12 mouse cellular contexts compared by ENCODE assay signal in the genomic region with DNA sequence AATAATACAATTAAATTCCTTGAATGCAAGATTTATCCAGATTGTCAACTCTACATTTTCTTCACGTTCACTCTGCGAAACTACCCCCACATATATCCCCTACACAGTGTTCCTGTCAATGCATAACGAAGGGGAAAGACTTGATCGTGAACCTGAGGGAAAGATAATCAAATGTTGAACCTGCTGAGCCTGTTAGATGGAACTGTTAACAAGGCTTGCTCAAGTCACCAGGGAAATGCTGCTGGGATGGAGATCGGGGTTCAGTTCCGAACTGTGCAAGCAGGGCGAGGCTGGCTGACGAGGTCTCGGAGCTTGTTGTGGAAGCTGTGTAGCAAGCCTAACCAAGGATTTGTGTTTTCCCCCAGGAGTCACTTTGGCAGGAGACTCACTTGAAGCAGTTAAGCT.
DNase-seq lines count a peak whose midpoint lies in the region; ATAC-seq and TF ChIP-seq lines count a peak whose summit lies in the region.
"Had no signal": no experiment of that assay in that cellular context is flagged by ENCODE, and none has a peak within 500 bp of the region (broad histone marks: within the 10 kb centered on the region; RNA-seq: fewer than 3 reads in every experiment).

No protein-coding gene starts in this region.

- peak overlapping the region; percentile 31; the same call in 1 of the 2 replicates for H3K4me2 ChIP-seq in kidney, postnatal 0 days (ENCODE audit: low read length)
- peak overlapping the region; percentile 51 for H3K4me2 ChIP-seq in hindbrain, embryonic 16.5 days (ENCODE audit: low read length)
- H3K4me2 ChIP-seq in midbrain, embryonic 15.5 days: peak overlapping the region; percentile 51
- H3K4me2 ChIP-seq: stomach, embryonic 15.5 days had no signal

- H3K36me3 ChIP-seq in kidney, postnatal 0 days (ENCODE audit: insufficient read depth, low read length): no peaks in the 10 kb centered on the region
- H3K36me3 ChIP-seq in hindbrain, embryonic 16.5 days (ENCODE audit: control insufficient read depth, insufficient read depth, low read length): no peaks in the 10 kb centered on the region
- no peaks in the 10 kb centered on the region for H3K36me3 ChIP-seq in midbrain, embryonic 15.5 days (replicated peaks)
- H3K36me3 ChIP-seq: G1E; stomach, embryonic 15.5 days had no signal

- H3K27ac ChIP-seq in kidney, postnatal 0 days: no peak overlapping the region
- H3K27ac ChIP-seq in hindbrain, embryonic 16.5 days (ENCODE audit: low read depth, low read length): no peak overlapping the region
- H3K27ac ChIP-seq in midbrain, embryonic 15.5 days: peak overlapping the region; percentile 54
- H3K27ac ChIP-seq: liver, embryonic 14.5 days; stomach, embryonic 15.5 days had no signal

- no peak overlapping the region for H3K9ac ChIP-seq in kidney, postnatal 0 days (ENCODE audit: low read depth, low read length)
- peak overlapping the region; percentile 31 for H3K9ac ChIP-seq in hindbrain, embryonic 16.5 days (ENCODE audit: low read depth, low read length)
- peak overlapping the region; percentile 39; the same call in 1 of the 2 replicates for H3K9ac ChIP-seq in midbrain, embryonic 15.5 days
- H3K9ac ChIP-seq: liver, embryonic 14.5 days; stomach, embryonic 15.5 days had no signal

- no peak for ATAC-seq in kidney, postnatal 0 days (replicated peaks; ENCODE audit: low FRiP score, low read depth)
- peak; percentile 72 for ATAC-seq in frontal cortex, adult (ENCODE audit: low TSS enrichment)
- peak; percentile 63 for ATAC-seq in hindbrain, embryonic 16.5 days
- ATAC-seq in midbrain, embryonic 15.5 days (replicated peaks): peak; percentile 89
- ATAC-seq: inflammation-experienced regulatory T-cells, adult 6 months had no signal

- DNase-seq in kidney, postnatal 0 days (ENCODE audit: low spot score): no peak
- DNase-seq in kidney, postnatal 36 days: no peak
- no peak for DNase-seq in urinary bladder, postnatal 14 days (ENCODE audit: low spot score)
- no peak for DNase-seq in thymus, postnatal 10 days (ENCODE audit: low spot score in 2 of 2)
- DNase-seq in thymus, postnatal 25 days: no peak

- no peaks in the 10 kb centered on the region for H3K4me1 ChIP-seq in kidney, postnatal 0 days (replicated peaks; ENCODE audit: insufficient read depth, low read length)
- H3K4me1 ChIP-seq in hindbrain, embryonic 16.5 days (ENCODE audit: control insufficient read depth, insufficient read depth, low read depth, low read length): peaks cover 2% of the 10 kb centered on the region; the same call in 1 of the 2 replicates
- H3K4me1 ChIP-seq in midbrain, embryonic 15.5 days: peaks cover 5% of the 10 kb centered on the region; the same call in 1 of the 2 replicates
- H3K4me1 ChIP-seq: stomach, embryonic 15.5 days had no signal

- WGBS in kidney, postnatal 0 days: 76% methylated on average over 9 of the region's 9 CpGs
- 70% methylated on average over 9 of the region's 9 CpGs for WGBS in hindbrain, embryonic 16.5 days
- WGBS in midbrain, embryonic 15.5 days: 41% methylated on average over 9 of the region's 9 CpGs

- TF ChIP-seq CTCF in kidney, postnatal 0 days (IDR thresholded peaks at IDR 0.05; ENCODE audit: low read depth): no peak

- H3K4me3 ChIP-seq in kidney, postnatal 0 days (replicated peaks; ENCODE audit: low read depth, low read length): no peak overlapping the region
- peak overlapping the region; percentile 25; the same call in 1 of the 2 replicates for H3K4me3 ChIP-seq in hindbrain, embryonic 16.5 days (ENCODE audit: low read length)
- peak overlapping the region; percentile 27 for H3K4me3 ChIP-seq in midbrain, embryonic 15.5 days
- H3K4me3 ChIP-seq: stomach, embryonic 15.5 days had no signal

- no peaks in the 10 kb centered on the region for H3K9me3 ChIP-seq in kidney, postnatal 0 days (replicated peaks; ENCODE audit: low read length)
- no peaks in the 10 kb centered on the region for H3K9me3 ChIP-seq in hindbrain, embryonic 16.5 days (ENCODE audit: control insufficient read depth, low read length)
- H3K9me3 ChIP-seq in midbrain, embryonic 15.5 days: no peaks in the 10 kb centered on the region
- H3K9me3 ChIP-seq: stomach, embryonic 15.5 days had no signal

- no peaks in the 10 kb centered on the region for H3K27me3 ChIP-seq in kidney, postnatal 0 days (ENCODE audit: insufficient read depth, low read length)
- H3K27me3 ChIP-seq in hindbrain, embryonic 16.5 days (replicated peaks; ENCODE audit: control insufficient read depth, insufficient read depth, low read length): no peaks in the 10 kb centered on the region
- H3K27me3 ChIP-seq in midbrain, embryonic 15.5 days (replicated peaks): no peaks in the 10 kb centered on the region
- H3K27me3 ChIP-seq: stomach, embryonic 15.5 days had no signal
